ENCODE assay signal across 9 mouse cellular contexts in genomic region chr11:110498651-110499213, GRCm38 (mm10).
DNase-seq lines count a peak whose midpoint lies in the region; ATAC-seq and TF ChIP-seq lines count a peak whose summit lies in the region.
"Had no signal": no experiment of that assay in that cellular context is flagged by ENCODE, and none has a peak within 500 bp of the region (broad histone marks: within the 10 kb centered on the region; RNA-seq: fewer than 3 reads in every experiment).

No protein-coding gene starts in this region.

- no peak overlapping the region for H3K9ac ChIP-seq in neural tube, embryonic 15.5 days (replicated peaks)

- H3K9me3 ChIP-seq in heart, embryonic 10.5 days: no peaks in the 10 kb centered on the region
- no peaks in the 10 kb centered on the region for H3K9me3 ChIP-seq in neural tube, embryonic 15.5 days (replicated peaks)
- H3K9me3 ChIP-seq: megakaryocyte, embryonic 14.5 days had no signal

- no peak overlapping the region for H3K4me3 ChIP-seq in heart, embryonic 10.5 days
- H3K4me3 ChIP-seq in myocyte: no peak overlapping the region
- no peak overlapping the region for H3K4me3 ChIP-seq in neural tube, embryonic 15.5 days (replicated peaks)
- H3K4me3 ChIP-seq: megakaryocyte, embryonic 14.5 days had no signal

- peak; percentile 51 for ATAC-seq in CD4-positive, CD25-positive, alpha-beta regulatory T cell, adult 4 months
- peak; percentile 60; the same call in 1 of the 2 replicates for ATAC-seq in granulocyte monocyte progenitor cell, adult 5-6 weeks (replicated peaks; ENCODE audit: poor library complexity, severe bottlenecking)
- ATAC-seq in neural tube, embryonic 15.5 days (ENCODE audit: low FRiP score): no peak

- H3K79me2 ChIP-seq in myocyte (ENCODE audit: control insufficient read depth, insufficient read depth): no peaks in the 10 kb centered on the region

- no peaks in the 10 kb centered on the region for H3K27me3 ChIP-seq in heart, embryonic 10.5 days (ENCODE audit: insufficient read depth, poor library complexity, severe bottlenecking)
- H3K27me3 ChIP-seq in myocyte (ENCODE audit: control insufficient read depth, insufficient read depth, insufficient read length): no peaks in the 10 kb centered on the region
- H3K27me3 ChIP-seq in neural tube, embryonic 15.5 days (replicated peaks): no peaks in the 10 kb centered on the region
- H3K27me3 ChIP-seq: megakaryocyte, embryonic 14.5 days had no signal

- peak overlapping the region; percentile 48 for H3K4me2 ChIP-seq in myocyte (ENCODE audit: low read depth)
- no peak overlapping the region for H3K4me2 ChIP-seq in neural tube, embryonic 15.5 days

- no peak for TF ChIP-seq POLR2A in myocyte (IDR thresholded peaks at IDR 0.05; ENCODE audit: insufficient read length, low read depth)

- peaks cover 30% of the 10 kb centered on the region for H3K36me3 ChIP-seq in heart, embryonic 10.5 days
- no peaks in the 10 kb centered on the region for H3K36me3 ChIP-seq in myocyte (ENCODE audit: control insufficient read depth, insufficient read depth)
- H3K36me3 ChIP-seq in neural tube, embryonic 15.5 days: peaks cover 24% of the 10 kb centered on the region

- H3ac ChIP-seq in myocyte (ENCODE audit: control insufficient read depth, insufficient read length): no peak overlapping the region

- peaks cover 3% of the 10 kb centered on the region; the same call in 1 of the 2 replicates for H3K4me1 ChIP-seq in heart, embryonic 10.5 days
- peaks cover 9% of the 10 kb centered on the region; the same call in 1 of the 2 replicates for H3K4me1 ChIP-seq in neural tube, embryonic 15.5 days

- 32% methylated on average over 6 of the region's 6 CpGs for WGBS in heart, embryonic 10.5 days
- WGBS in neural tube, embryonic 15.5 days: 68% methylated on average over 6 of the region's 6 CpGs

- H3K27ac ChIP-seq in heart, embryonic 10.5 days: no peak overlapping the region
- no peak overlapping the region for H3K27ac ChIP-seq in neural tube, embryonic 15.5 days (replicated peaks)

- peak; percentile 64 to 79 for DNase-seq in heart, adult 18-20 months
- no peak for DNase-seq in heart, embryonic 10.5 days (ENCODE audit: low spot score)
- DNase-seq in c-Kit-negative CD71-positive TER-119-positive erythroid progenitor cells, embryonic 14.5 days (ENCODE audit: low read depth, low spot score): peak; percentile 35
- DNase-seq in kidney, postnatal 10 days: peak; percentile 45

TF ChIP-seq in myocyte, 11 proteins besides CTCF, POLR2A, EP300 and RAD21:
- TF ChIP-seq USF1 (IDR thresholded peaks at IDR 0.05; ENCODE audit: low read depth) (peak; percentile 24), CEBPB (IDR thresholded peaks at IDR 0.05; ENCODE audit: insufficient read depth, poor library complexity, severe bottlenecking) (no peak), MYOD1 (IDR thresholded peaks at IDR 0.05; ENCODE audit: control insufficient read depth in 1 of 3, insufficient read length in 2 of 3, low read depth in 2 of 3) (peak in 2 of 3 experiments; percentile 18 to 70), REST (IDR thresholded peaks at IDR 0.05; ENCODE audit: insufficient read depth, insufficient read length) (no peak), MAX (IDR thresholded peaks at IDR 0.05; ENCODE audit: low read depth) (no peak), TCF3 (IDR thresholded peaks at IDR 0.05; ENCODE audit: insufficient read length, low read depth) (no peak), TCF12 (IDR thresholded peaks at IDR 0.05; ENCODE audit: insufficient read depth, poor library complexity, severe bottlenecking) (peak; percentile 51), E2F4 (IDR thresholded peaks at IDR 0.05; ENCODE audit: insufficient read depth) (no peak), MYOG (IDR thresholded peaks at IDR 0.05; ENCODE audit: control insufficient read depth in 1 of 3, insufficient read depth in 1 of 3, insufficient read length in 2 of 3, low read depth in 2 of 3) (peak in 2 of 3 experiments; percentile 49 to 67), POLR2AphosphoS2 (IDR thresholded peaks at IDR 0.05; ENCODE audit: insufficient read length, low read depth) (no peak), SRF (IDR thresholded peaks at IDR 0.05; ENCODE audit: control insufficient read depth, insufficient read length, low read depth) (no peak)
